In the genomic region with DNA sequence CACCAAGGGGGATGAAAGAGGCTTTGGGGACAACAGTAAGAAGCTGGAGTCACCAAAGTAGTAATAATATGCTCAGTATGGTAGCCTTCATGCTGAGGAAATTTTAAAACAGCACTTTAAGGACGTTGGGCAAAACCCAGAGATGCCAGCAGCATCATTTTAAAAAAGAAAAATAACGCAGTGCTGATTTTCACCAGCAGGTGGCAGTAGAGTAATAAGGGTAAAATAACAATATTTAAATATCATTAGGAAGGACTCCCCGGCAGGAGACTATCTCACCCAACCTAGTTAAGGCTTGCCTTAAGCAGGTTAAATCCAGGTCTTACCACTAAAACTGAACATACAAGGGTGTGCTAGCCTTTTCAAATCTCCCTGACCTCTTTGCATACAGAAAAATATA, we compare ENCODE assay signal across 8 mouse cellular contexts.
A peak's percentile ranks its signal among the peaks of the same experiment; 100 is the strongest.
DNase-seq lines count a peak whose midpoint lies in the region; ATAC-seq lines count a peak whose summit lies in the region.

No protein-coding gene starts in this region.

- intact Hi-C loops in left cerebral cortex, postnatal 25 days (cut with DNase I): no loop called here

- peak; percentile 61 for DNase-seq in cerebellum, adult 9-10 months
- no peak for DNase-seq in cerebellum, adult 11-12 months
- DNase-seq in left cerebral cortex, postnatal 25 days (ENCODE audit: low spot score in 2 of 2): peak; percentile 40 to 60
- no peak for DNase-seq in left cerebral cortex, adult 8-10 months (ENCODE audit: low spot score in 2 of 2)
- peak; percentile 39 for DNase-seq in MEL-GATA-1-ER (ENCODE audit: extremely low read depth, low read depth)
- peak; percentile 33 for DNase-seq in thymus, postnatal 25 days
- DNase-seq in gastrocnemius, postnatal 10 days: no peak

- peak; percentile 55 for ATAC-seq in inflammation-experienced regulatory T-cells, adult 6 months

Comparison
In these comparisons a context has a peak if more than half of its experiments do, and no peak if none do; other contexts are left out.
1. DNase-seq: peak in cerebellum, adult 9-10 months (single experiment), left cerebral cortex, postnatal 25 days (2 of 2), MEL-GATA-1-ER (single experiment) and thymus, postnatal 25 days (single experiment); none in cerebellum, adult 11-12 months (single experiment), left cerebral cortex, adult 8-10 months (0 of 2) and gastrocnemius, postnatal 10 days (single experiment).